17 mouse cellular contexts compared by ENCODE assay signal in genomic region chr14:72848271-72848955, GRCm38 (mm10).
"Had no signal": no experiment of that assay in that cellular context is flagged by ENCODE, and none has a peak within 500 bp of the region (broad histone marks: within the 10 kb centered on the region; RNA-seq: fewer than 3 reads in every experiment).

No protein-coding gene starts in this region.

- H3K27me3 ChIP-seq: midbrain, embryonic 12.5 days; neural tube, embryonic 13.5 days; neural tube, embryonic 15.5 days had no signal

- H3K36me3 ChIP-seq: midbrain, embryonic 10.5 days; midbrain, embryonic 12.5 days; neural tube, embryonic 13.5 days; neural tube, embryonic 15.5 days had no signal

- H3K4me2 ChIP-seq: lung, embryonic 14.5 days; midbrain, embryonic 12.5 days; neural tube, embryonic 13.5 days; neural tube, embryonic 15.5 days had no signal

- H3K9me3 ChIP-seq: midbrain, embryonic 10.5 days; midbrain, embryonic 12.5 days; neural tube, embryonic 13.5 days; neural tube, embryonic 15.5 days had no signal

- DNase-seq: lung, embryonic 14.5 days; lung, postnatal 10 days; lung, postnatal 4 days; midbrain, embryonic 14.5 days; retina, postnatal 1 day; right cerebral cortex, adult 18-20 months; right cerebral cortex, postnatal 25 days; right cerebral cortex, postnatal 4 days; spleen, adult 18-20 months; thymus, adult 18-20 months; thymus, postnatal 14 days; thymus, postnatal 36 days had no signal

- H3K4me3 ChIP-seq: midbrain, embryonic 10.5 days; midbrain, embryonic 12.5 days; myocyte; neural tube, embryonic 13.5 days; neural tube, embryonic 15.5 days had no signal

- H3K9ac ChIP-seq: lung, embryonic 14.5 days; midbrain, embryonic 12.5 days; neural tube, embryonic 13.5 days; neural tube, embryonic 15.5 days had no signal

- H3K27ac ChIP-seq: midbrain, embryonic 10.5 days; midbrain, embryonic 12.5 days; neural tube, embryonic 13.5 days; neural tube, embryonic 15.5 days had no signal
